Mouse (Mus musculus): Measurements from ENCODE around the gene Kremen2. TPM values are rescaled to one million over a fixed set of nuclear protein-coding genes. Genes with fewer than 3 reads are reported as not detected.

The Kremen2 gene
- total RNA-seq, 4 experiments from 2014 or later = 0.17 to 0.30 (median 0.26) TPM; not detected in 1

GRCm38 (mm10) chr17:23730441-23730840, 15.2 kb downstream of the Kremen2 start:
- DNase-seq = no peak

GRCm38 (mm10) chr17:23726758-23727142, 18.9 kb downstream of the Kremen2 start:
- DNase-seq = peak; percentile 63

- peak; percentile 91 for DNase-seq
Measured at GRCm38 (mm10) chr17:23725999-23726757, 19.5 kb downstream of the Kremen2 start, which contains the start of gene Pkmyt1. TSS of gene Pkmyt1 (plus strand) at chr17:23726336.

GRCm38 (mm10) chr17:23725477-23725876, 20.2 kb downstream of the Kremen2 start:
- no peak for DNase-seq

- no peak for DNase-seq
Measured at GRCm38 (mm10) chr17:23722376-23723125, 23.1 kb downstream of the Kremen2 start, which contains the start of gene 1520401A03Rik. TSS of gene 1520401A03Rik (minus strand) at chr17:23722783.

GRCm38 (mm10) chr17:23721886-23722285, 23.7 kb downstream of the Kremen2 start:
- DNase-seq = peak; percentile 55

GRCm38 (mm10) chr17:23719455-23719854, 26.2 kb downstream of the Kremen2 start:
- DNase-seq = no peak

GRCm38 (mm10) chr17:23717003-23717402, 28.6 kb downstream of the Kremen2 start:
- no peak for DNase-seq

- DNase-seq = peak; percentile 40
Measured at GRCm38 (mm10) chr17:23706212-23706611, 39.4 kb downstream of the Kremen2 start.

- no peak for DNase-seq
Measured at GRCm38 (mm10) chr17:23705525-23706104, 40.0 kb downstream of the Kremen2 start.

GRCm38 (mm10) chr17:23704741-23705140, 40.9 kb downstream of the Kremen2 start:
- no peak for DNase-seq

GRCm38 (mm10) chr17:23703301-23703700, 42.3 kb downstream of the Kremen2 start:
- no peak for DNase-seq

GRCm38 (mm10) chr17:23700079-23700478, 45.6 kb downstream of the Kremen2 start:
- peak; percentile 92 for DNase-seq

- no peak for DNase-seq
Measured at GRCm38 (mm10) chr17:23699131-23700077, 46.2 kb downstream of the Kremen2 start.

- DNase-seq = no peak
Measured at GRCm38 (mm10) chr17:23695801-23696200, 49.8 kb downstream of the Kremen2 start.

GRCm38 (mm10) chr17:23694491-23694890, 51.1 kb downstream of the Kremen2 start:
- DNase-seq = no peak

Other genes starting within 250 kb of the Kremen2 start
- gene Zfp213, start 181.6 kb downstream of the Kremen2 start, total RNA-seq (2022) = 10 to 100 TPM; 12.0 to 15.5 (median 12.9) TPM
- 10 to 100 TPM in 3 of 4 experiments, 1 to 10 TPM in 1; 8.2 to 19.2 (median 14.6) TPM for gene Zfp13, start 146.3 kb downstream of the Kremen2 start, total RNA-seq (2022)
- gene Zscan10, start 145.0 kb downstream of the Kremen2 start, total RNA-seq (2022) = not detected
- under 1 TPM in 3 of 4 experiments, not detected in 1; 0.06 to 0.13 (median 0.09) TPM for gene Mmp25, start 100.6 kb downstream of the Kremen2 start, total RNA-seq (2022)
- gene Bicdl2, start 85.3 kb downstream of the Kremen2 start, total RNA-seq (2022) = not detected
- gene Hcfc1r1, start 72.2 kb downstream of the Kremen2 start, total RNA-seq (2022) = 100 to 1,000 TPM; 136 to 169 (median 147) TPM
- 10 to 100 TPM; 24.7 to 28.3 (median 26.7) TPM for gene Thoc6, start 72.0 kb downstream of the Kremen2 start, total RNA-seq (2022)
- 100 to 1,000 TPM; 156 to 243 (median 195) TPM for gene Tnfrsf12a, start 68.4 kb downstream of the Kremen2 start, total RNA-seq (2022)
- gene Cldn6, start 66.6 kb downstream of the Kremen2 start, total RNA-seq (2022) = not detected
- under 1 TPM in 2 of 4 experiments, not detected in 2; 0.17 to 0.38 TPM for gene Cldn9, start 61.8 kb downstream of the Kremen2 start, total RNA-seq (2022)
- 10 to 100 TPM in 3 of 4 experiments, 1 to 10 TPM in 1; 2.4 to 62.8 (median 19.6) TPM for gene 1520401A03Rik, start 23.1 kb downstream of the Kremen2 start, total RNA-seq (2022)
- gene Pkmyt1, start 19.5 kb downstream of the Kremen2 start, total RNA-seq (2022) = 1 to 10 TPM; 1.7 to 6.2 (median 3.6) TPM
- 10 to 100 TPM in 3 of 4 experiments, 1 to 10 TPM in 1; 7.7 to 17.9 (median 12.0) TPM for gene Paqr4, start 5.0 kb downstream of the Kremen2 start, total RNA-seq (2022)
- gene Flywch1, start 25.8 kb upstream of the Kremen2 start, total RNA-seq (2022) = 100 to 1,000 TPM in 2 of 4 experiments, 10 to 100 TPM in 2; 82.9 to 115 (median 102) TPM
- gene Flywch2, start 40.2 kb upstream of the Kremen2 start, total RNA-seq (2022) = 10 to 100 TPM in 3 of 4 experiments, 1 to 10 TPM in 1; 5.8 to 15.4 (median 13.1) TPM
- gene Srrm2, start 44.7 kb upstream of the Kremen2 start, total RNA-seq (2022) = 1,000 to 10,000 TPM in 1 of 4 experiments, 100 to 1,000 TPM in 3; 612 to 1,355 (median 855) TPM
- gene Elob, start 83.3 kb upstream of the Kremen2 start, total RNA-seq (2022) = 100 to 1,000 TPM; 365 to 430 (median 403) TPM
- gene Prss33, start 90.2 kb upstream of the Kremen2 start, total RNA-seq (2022) = not detected
- not detected for gene Prss32, start 98.0 kb upstream of the Kremen2 start, total RNA-seq (2022)
- gene Prss41, start 98.3 kb upstream of the Kremen2 start, total RNA-seq (2022) = 1 to 10 TPM in 3 of 4 experiments, under 1 TPM in 1; 0.56 to 1.8 (median 1.4) TPM
- not detected for gene Prss21, start 122.2 kb upstream of the Kremen2 start, total RNA-seq (2022)
- not detected for gene Dcpp1, start 135.0 kb upstream of the Kremen2 start, total RNA-seq (2022)
- gene Dcpp2, start 135.0 kb upstream of the Kremen2 start, total RNA-seq (2022) = not detected
- not detected for gene Dcpp3, start 171.6 kb upstream of the Kremen2 start, total RNA-seq (2022)
- gene Sbp, start 195.8 kb upstream of the Kremen2 start, total RNA-seq (2022) = not detected
- not detected for gene Sbpl, start 209.4 kb upstream of the Kremen2 start, total RNA-seq (2022)
- gene Prss30, start 234.7 kb upstream of the Kremen2 start, total RNA-seq (2022) = under 1 TPM in 3 of 4 experiments, not detected in 1; 0.19 to 0.41 (median 0.31) TPM